Mouse (Mus musculus) myocyte (in vitro differentiated cells): ENCODE results near the gene Ankrd33.

Source experiments
- E2F4 ChIP-seq: IDR thresholded peaks from one replicate; pipeline ENCODE4 v1.6.1; 2011; ENCODE audit warnings: mild to moderate bottlenecking, control low read depth, moderate library complexity; ENCODE audit not compliant: insufficient read depth
- MAX ChIP-seq: IDR thresholded peaks from one replicate; pipeline ENCODE4 v1.6.1; 2011; ENCODE audit warnings: low read depth, mild to moderate bottlenecking, control low read depth
- MYOD1 ChIP-seq, 3 experiments: IDR thresholded peaks; one replicate each; pipeline ENCODE4 v1.6.1; 2011; ENCODE audit warnings: control low read depth in 2 of 3, low read depth in 2 of 3, mild to moderate bottlenecking in 2 of 3, moderate library complexity in 1 of 3; ENCODE audit not compliant: insufficient read length in 2 of 3, control insufficient read depth in 1 of 3
- POLR2A ChIP-seq: IDR thresholded peaks from one replicate; pipeline ENCODE4 v1.6.1; 2011; ENCODE audit warnings: low read depth, mild to moderate bottlenecking, control low read depth, moderate library complexity; ENCODE audit not compliant: insufficient read length
- TCF12 ChIP-seq: IDR thresholded peaks from one replicate; pipeline ENCODE4 v1.6.1; 2011; ENCODE audit warnings: mild to moderate bottlenecking, control low read depth; ENCODE audit not compliant: poor library complexity, insufficient read depth, severe bottlenecking
- USF1 ChIP-seq: IDR thresholded peaks from one replicate; pipeline ENCODE4 v1.6.1; 2011; ENCODE audit warnings: low read depth, mild to moderate bottlenecking, control low read depth, moderate library complexity

- no peak for TF ChIP-seq POLR2A
- TF ChIP-seq MAX: no peak
- TF ChIP-seq MYOD1 (IDR thresholded peaks at IDR 0.05; ENCODE audit: control insufficient read depth in 1 of 3, insufficient read length in 2 of 3, low read depth in 2 of 3): no peak
- TF ChIP-seq USF1: no peak
- TF ChIP-seq TCF12: no peak
- TF ChIP-seq E2F4: no peak
These were observed 13.9 kb downstream of the Ankrd33 start for GRCm38 (mm10) chr15:101129412-101129811.
